Mouse (Mus musculus) spleen, postnatal 4 days (tissue): ENCODE results near the gene Hist1h2ag.
"Not testable (repeated sequence)": the region's sequence is repeated elsewhere in the genome, so short reads cannot be mapped to it uniquely, and the experiment has no call there.

Experiments used
- DNase-seq, 2 experiments: peaks; one replicate each; pipeline ENCODE4 v3.0.0; 2022; ENCODE audit warnings: low spot score in 2 of 2

The Hist1h2ag gene

GRCm38 (mm10) chr13:22042568-22043502, at the start of gene Hist1h2ag, which contains the start of gene Hist1h2bj:
Hist1h2ag (minus strand) TSS chr13:22042944.
Hist1h2bj (plus strand) TSS chr13:22043214.
- DNase-seq, result peak; percentile 88 to 91

- not testable (repeated sequence) for DNase-seq
Measured at GRCm38 (mm10) chr13:22084140-22084539, 41.4 kb upstream of the Hist1h2ag start, which contains the start of gene Vmn1r188. Vmn1r188 (plus strand) TSS chr13:22084440.

- no peak for DNase-seq
Measured at GRCm38 (mm10) chr13:22063468-22063867, 20.7 kb upstream of the Hist1h2ag start.

- DNase-seq, result no peak
Measured at GRCm38 (mm10) chr13:22061422-22061821, 18.7 kb upstream of the Hist1h2ag start.

- no peak for DNase-seq
Measured at GRCm38 (mm10) chr13:22053754-22054153, 11.0 kb upstream of the Hist1h2ag start.

- no peak for DNase-seq
Measured at GRCm38 (mm10) chr13:22051523-22051859, 8.7 kb upstream of the Hist1h2ag start.

- DNase-seq, result peak; percentile 91 to 96
Measured at GRCm38 (mm10) chr13:22050591-22051522, 8.1 kb upstream of the Hist1h2ag start.

GRCm38 (mm10) chr13:22049737-22050440, 7.1 kb upstream of the Hist1h2ag start:
- DNase-seq, result no peak

- DNase-seq, result no peak
Measured at GRCm38 (mm10) chr13:22049041-22049440, 6.3 kb upstream of the Hist1h2ag start.

- DNase-seq, result peak in 1 of 2 experiments; percentile 56
Measured at GRCm38 (mm10) chr13:22045311-22045710, 2.6 kb upstream of the Hist1h2ag start.

- DNase-seq, result peak in 1 of 2 experiments; percentile 49
Measured at GRCm38 (mm10) chr13:22044432-22045155, 1.9 kb upstream of the Hist1h2ag start.

- peak; percentile 45 to 69 for DNase-seq
Measured at GRCm38 (mm10) chr13:22043503-22044431, 1.0 kb upstream of the Hist1h2ag start.

GRCm38 (mm10) chr13:22041651-22042567, 835 bp downstream of the Hist1h2ag start:
- DNase-seq, result peak in 1 of 2 experiments; percentile 66

GRCm38 (mm10) chr13:22041142-22041536, 1.6 kb downstream of the Hist1h2ag start, which contains the start of gene Hist1h4i:
Hist1h4i (minus strand) TSS chr13:22041362.
- peak; percentile 98 to 99 for DNase-seq

GRCm38 (mm10) chr13:22040464-22041141, 2.1 kb downstream of the Hist1h2ag start:
- DNase-seq, result no peak

GRCm38 (mm10) chr13:22039951-22040463, 2.7 kb downstream of the Hist1h2ag start:
- DNase-seq, result no peak

- DNase-seq, result no peak
Measured at GRCm38 (mm10) chr13:22039364-22039763, 3.4 kb downstream of the Hist1h2ag start.

GRCm38 (mm10) chr13:22037415-22037814, 5.3 kb downstream of the Hist1h2ag start:
- no peak for DNase-seq
